Mouse (Mus musculus) hindbrain, postnatal 0 days (tissue): Measurements from ENCODE around the gene Pip4k2a. TPM values are rescaled to one million over a fixed set of nuclear protein-coding genes. Genes with fewer than 3 reads are reported as not detected.
"Not testable (repeated sequence)": the region's sequence is repeated elsewhere in the genome, so short reads cannot be mapped to it uniquely, and the experiment has no call there.

Source experiments
- ATAC-seq: fragments of 200-750 bp; cut with Nextera tagmentation; 2 replicates; pipeline ENCODE4 v1.8.0; 2017; ENCODE audit warnings: mild to moderate bottlenecking, moderate TSS enrichment, moderate library complexity
- DNase-seq: peaks from one replicate; pipeline ENCODE4 v3.0.0-alpha.2; 2015; ENCODE audit warnings: low spot score
- H3K27ac ChIP-seq: fragments of 300-500 bp; sonication (generic); 2 replicates; pipeline ENCODE4 v1.5.1; 2014; ENCODE audit warnings: mild to moderate bottlenecking
- H3K27me3 ChIP-seq: fragments of 300-500 bp; sonication (generic); 2 replicates; pipeline ENCODE4 v1.6.1; 2014; ENCODE audit warnings: low read length, mixed read lengths; ENCODE audit not compliant: insufficient read depth
- H3K36me3 ChIP-seq: fragments of 300-500 bp; sonication (generic); 2 replicates; pipeline ENCODE4 v1.6.1; 2014; ENCODE audit warnings: low read length, mixed read lengths; ENCODE audit not compliant: insufficient read depth
- H3K4me1 ChIP-seq: fragments of 300-500 bp; sonication (generic); 2 replicates; pipeline ENCODE4 v1.6.1; 2014; ENCODE audit warnings: antibody characterized with exemption, low read length, mixed read lengths; ENCODE audit not compliant: insufficient read depth
- H3K4me2 ChIP-seq: fragments of 300-500 bp; sonication (generic); 2 replicates; pipeline ENCODE4 v1.6.1; 2014; ENCODE audit warnings: low read depth, mild to moderate bottlenecking, low read length, moderate library complexity, mixed read lengths
- H3K4me3 ChIP-seq: fragments of 300-500 bp; sonication (generic); 2 replicates; pipeline ENCODE4 v1.5.1; 2014; ENCODE audit warnings: low read length
- H3K9ac ChIP-seq: fragments of 300-500 bp; sonication (generic); replicated peaks from 2 replicates; pipeline ENCODE4 v1.6.1; 2014; ENCODE audit warnings: mild to moderate bottlenecking, low read length, moderate library complexity, mixed read lengths
- H3K9me3 ChIP-seq: fragments of 300-500 bp; sonication (generic); 2 replicates; pipeline ENCODE4 v1.6.1; 2016; ENCODE audit warnings: low read length, mixed read lengths
- CTCF ChIP-seq: IDR thresholded peaks from 2 replicates; pipeline ENCODE4 v1.5.1; 2016; ENCODE audit warnings: antibody characterized with exemption, control low read depth, low read depth
- WGBS: fragments of 180-500 bp; shearing (Covaris S2); extraction: QIAGEN DNeasy Blood & Tissue Kit; methylation state at CpG from one replicate; pipeline ENCODE4 v1.1.7; 2014; 5-methylcytosine and 5-hydroxymethylcytosine counted together
- polyA plus RNA-seq: library from polyadenylated mRNA; unstranded; fragments of >200 nt; fragmentation: Nextera tagmentation; extraction: Ambion mirVana; gene quantifications from 2 replicates; pipeline ENCODE4 v1.2.1, GENCODE M21; 2015
- total RNA-seq: library from RNA; depleted of rRNA; stranded (reverse); fragments of >200 nt; gene quantifications from 2 replicates; pipeline ENCODE4 v1.2.3, GENCODE M21; 2014

Gene Pip4k2a
- total and polyA plus RNA-seq, 2 experiments from 2014 or later = 5.5 to 8.2 TPM

DNA sequence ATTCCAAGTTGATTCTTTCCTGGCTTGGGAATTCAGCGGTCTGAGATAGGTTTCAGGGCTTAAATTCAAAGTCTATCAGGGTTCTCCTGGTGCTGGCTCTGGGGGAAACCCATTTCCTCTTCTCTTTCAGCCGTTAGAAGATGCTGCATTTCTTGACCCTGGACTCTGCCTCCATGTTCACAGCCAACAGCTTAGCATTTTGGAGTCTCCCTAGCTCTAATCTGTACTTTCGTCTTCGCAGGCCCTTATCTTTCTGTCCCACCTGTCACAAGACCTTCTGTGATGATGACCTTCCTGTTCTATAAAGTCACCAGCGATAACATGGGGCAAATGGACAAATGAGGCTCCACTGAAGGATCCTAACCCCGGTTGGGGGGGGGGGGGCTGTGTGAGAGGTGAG lies 13.5 kb upstream of the Pip4k2a start:
- ATAC-seq (no peak), DNase-seq (no peak)
- no peaks in the 10 kb centered on the region for H3K4me1 ChIP-seq
- TF ChIP-seq CTCF = no peak
- H3K4me3 ChIP-seq = no peak overlapping the region
- no peak overlapping the region for H3K27ac ChIP-seq
- no peak overlapping the region for H3K4me2 ChIP-seq
- no peak overlapping the region for H3K9ac ChIP-seq
- no peaks in the 10 kb centered on the region for H3K9me3 ChIP-seq
- H3K36me3 ChIP-seq = no peaks in the 10 kb centered on the region
- no peaks in the 10 kb centered on the region for H3K27me3 ChIP-seq
- 93% methylated on average over 6 of the region's 6 CpGs for whole genome bisulfite sequencing

GRCm38 (mm10) chr2:19010541-19010940 lies 12.6 kb upstream of the Pip4k2a start:
- DNase-seq, H3K4me1 ChIP-seq, H3K4me3 ChIP-seq, ATAC-seq, H3K9me3 ChIP-seq, H3K27me3 ChIP-seq, H3K4me2 ChIP-seq, H3K27ac ChIP-seq, H3K9ac ChIP-seq, H3K36me3 ChIP-seq: not testable (repeated sequence)
- WGBS = 67% methylated on average over 1 of the region's 1 CpGs

GRCm38 (mm10) chr2:19007580-19007979 lies 9.7 kb upstream of the Pip4k2a start:
- Histone ChIP-seq H3K4me2 (no peak overlapping the region), H3K27ac (no peak overlapping the region), H3K4me1 (no peaks in the 10 kb centered on the region), H3K4me3 (no peak overlapping the region), H3K9me3 (no peaks in the 10 kb centered on the region), H3K36me3 (no peaks in the 10 kb centered on the region), H3K27me3 (no peaks in the 10 kb centered on the region), H3K9ac (no peak overlapping the region)
- no peak for ATAC-seq
- DNase-seq = no peak
- TF ChIP-seq CTCF = no peak
- 88% methylated on average over 4 of the region's 4 CpGs for WGBS

DNA sequence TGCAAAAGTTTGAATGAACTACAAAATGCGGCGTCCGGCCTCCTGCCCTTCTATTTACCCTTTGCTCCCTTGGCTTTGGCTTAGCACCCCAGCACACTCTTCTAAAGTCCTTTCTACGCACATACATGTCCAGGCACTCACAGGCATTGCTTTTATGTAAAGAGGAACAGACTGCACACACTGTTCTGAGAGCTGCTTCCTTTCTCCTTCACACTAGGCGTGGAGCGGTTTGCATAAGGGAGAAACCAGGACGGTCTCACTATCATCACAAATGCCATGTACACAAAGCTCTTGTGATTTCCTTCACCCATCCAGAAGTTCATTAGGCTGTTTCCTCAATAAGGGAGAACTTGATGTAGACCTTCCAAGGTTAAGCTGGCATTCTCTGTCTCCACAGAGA lies 8.2 kb upstream of the Pip4k2a start:
- DNase-seq = no peak
- H3K9ac ChIP-seq = no peak overlapping the region
- H3K9me3 ChIP-seq = no peaks in the 10 kb centered on the region
- no peaks in the 10 kb centered on the region for H3K36me3 ChIP-seq
- WGBS = 82% methylated on average over 7 of the region's 7 CpGs
- H3K27me3 ChIP-seq = no peaks in the 10 kb centered on the region
- H3K27ac ChIP-seq = no peak overlapping the region
- no peak overlapping the region for H3K4me2 ChIP-seq
- ATAC-seq = no peak
- H3K4me3 ChIP-seq = no peak overlapping the region
- TF ChIP-seq CTCF = no peak
- no peaks in the 10 kb centered on the region for H3K4me1 ChIP-seq

DNA sequence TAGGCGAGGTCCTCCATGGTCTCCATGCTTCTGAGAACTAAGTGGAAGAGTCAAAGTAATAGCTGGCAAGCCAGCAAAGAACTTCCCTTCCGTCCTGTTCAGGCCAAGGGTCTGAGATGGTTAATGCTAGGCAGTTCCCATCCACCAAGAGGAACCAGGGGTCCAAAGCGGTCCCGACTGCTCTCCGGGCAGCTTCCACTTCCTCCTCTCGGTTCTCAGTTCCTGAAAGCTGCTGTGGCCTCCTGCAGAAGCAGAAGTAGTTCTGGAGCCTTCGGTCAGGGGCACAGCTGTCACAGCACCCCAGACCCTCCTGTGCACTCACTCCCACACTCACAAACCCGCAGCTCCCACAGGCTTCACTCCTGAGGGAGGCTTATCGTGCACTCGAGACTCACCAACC lies 6.9 kb upstream of the Pip4k2a start:
- Histone ChIP-seq H3K27ac (no peak overlapping the region), H3K4me1 (no peaks in the 10 kb centered on the region), H3K4me3 (no peak overlapping the region), H3K9ac (no peak overlapping the region), H3K27me3 (no peaks in the 10 kb centered on the region), H3K9me3 (no peaks in the 10 kb centered on the region), H3K4me2 (no peak overlapping the region), H3K36me3 (no peaks in the 10 kb centered on the region)
- no peak for ATAC-seq
- 79% methylated on average over 10 of the region's 10 CpGs for WGBS
- TF ChIP-seq CTCF = no peak
- no peak for DNase-seq

DNA sequence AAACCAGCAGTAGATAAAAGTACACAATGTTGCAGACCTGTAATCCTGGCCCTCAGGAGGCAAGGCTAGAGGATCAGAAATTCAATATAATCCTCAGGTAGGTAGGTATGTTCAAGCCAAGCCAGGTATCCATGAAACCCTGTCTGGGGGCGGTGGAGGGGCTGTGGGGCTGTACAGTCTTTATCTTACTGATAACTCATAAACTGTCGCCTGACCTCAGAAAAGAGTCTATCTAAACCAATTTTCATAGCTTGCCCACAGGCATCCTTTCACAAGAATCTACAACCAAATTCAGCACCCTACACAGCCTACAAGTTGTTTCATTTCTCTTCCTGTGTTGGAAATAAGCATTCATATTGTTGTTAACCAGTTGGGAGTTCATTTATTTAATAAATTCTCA lies 1.5 kb upstream of the Pip4k2a start:
- Histone ChIP-seq H3K27me3 (no peaks in the 10 kb centered on the region), H3K9me3 (no peaks in the 10 kb centered on the region), H3K4me1 (peaks cover 14% of the 10 kb centered on the region; the same call in 1 of the 2 replicates), H3K4me3 (no peak overlapping the region), H3K36me3 (no peaks in the 10 kb centered on the region), H3K9ac (no peak overlapping the region), H3K27ac (no peak overlapping the region), H3K4me2 (no peak overlapping the region)
- 94% methylated on average over 2 of the region's 2 CpGs for WGBS
- DNase-seq = no peak
- no peak for ATAC-seq
- no peak for TF ChIP-seq CTCF

DNA sequence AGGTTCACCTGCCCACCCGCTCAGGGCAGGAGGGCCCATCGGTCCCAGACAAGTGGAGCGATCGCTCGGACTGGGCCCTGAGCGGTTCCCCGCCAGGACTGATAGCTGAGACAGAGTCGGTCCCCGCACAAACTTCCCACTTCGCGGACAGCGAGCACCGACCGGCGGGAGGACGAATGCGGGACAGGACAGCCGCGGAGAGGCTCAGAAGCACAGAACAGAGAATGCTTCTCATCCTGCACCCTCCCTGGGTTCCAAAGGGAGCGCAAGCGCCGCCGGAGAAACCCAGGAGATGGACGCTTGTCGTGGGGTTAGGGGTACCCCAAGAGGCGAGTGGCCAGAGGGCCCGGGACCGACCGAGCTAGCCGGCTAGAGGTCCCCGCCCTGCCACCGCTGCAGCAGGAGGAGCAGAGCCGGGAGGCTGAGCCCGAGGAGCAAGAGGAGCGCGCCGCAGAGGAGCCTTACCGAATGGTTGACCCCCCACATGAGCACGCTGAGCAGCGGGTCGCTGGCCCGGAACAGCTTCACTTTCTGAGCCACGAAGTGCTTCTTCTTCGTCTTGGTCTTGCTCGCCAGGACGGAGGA lies 447 bp downstream of the Pip4k2a start:
- no peaks in the 10 kb centered on the region for H3K27me3 ChIP-seq
- WGBS = under 1% methylated on average over 46 of the region's 46 CpGs
- H3K36me3 ChIP-seq = no peaks in the 10 kb centered on the region
- peak overlapping the region; percentile 71 for H3K9ac ChIP-seq
- DNase-seq (peak; percentile 41), ATAC-seq (peak; percentile 73)
- H3K4me1 ChIP-seq = peaks cover 14% of the 10 kb centered on the region; the same call in 1 of the 2 replicates
- peak overlapping the region; percentile 64 for H3K27ac ChIP-seq
- H3K4me3 ChIP-seq = peak overlapping the region; percentile 90
- peak; percentile 14; the same call in 1 of the 2 replicates for TF ChIP-seq CTCF
- peak overlapping the region; percentile 93 for H3K4me2 ChIP-seq
- H3K9me3 ChIP-seq = no peaks in the 10 kb centered on the region
